Mouse (Mus musculus): ENCODE measurements around the gene Eif1ad. TPM values are rescaled to one million over a fixed set of nuclear protein-coding genes. Genes with fewer than 3 reads are reported as not detected.
A peak's percentile ranks its signal among the peaks of the same experiment; 100 is the strongest.
"Not testable (repeated sequence)": the region's sequence is repeated elsewhere in the genome, so short reads cannot be mapped to it uniquely, and the experiment has no call there.

Eif1ad gene
- polyA plus RNA-seq, 1 experiment from 2014 or later, result 72.9 TPM

DNA sequence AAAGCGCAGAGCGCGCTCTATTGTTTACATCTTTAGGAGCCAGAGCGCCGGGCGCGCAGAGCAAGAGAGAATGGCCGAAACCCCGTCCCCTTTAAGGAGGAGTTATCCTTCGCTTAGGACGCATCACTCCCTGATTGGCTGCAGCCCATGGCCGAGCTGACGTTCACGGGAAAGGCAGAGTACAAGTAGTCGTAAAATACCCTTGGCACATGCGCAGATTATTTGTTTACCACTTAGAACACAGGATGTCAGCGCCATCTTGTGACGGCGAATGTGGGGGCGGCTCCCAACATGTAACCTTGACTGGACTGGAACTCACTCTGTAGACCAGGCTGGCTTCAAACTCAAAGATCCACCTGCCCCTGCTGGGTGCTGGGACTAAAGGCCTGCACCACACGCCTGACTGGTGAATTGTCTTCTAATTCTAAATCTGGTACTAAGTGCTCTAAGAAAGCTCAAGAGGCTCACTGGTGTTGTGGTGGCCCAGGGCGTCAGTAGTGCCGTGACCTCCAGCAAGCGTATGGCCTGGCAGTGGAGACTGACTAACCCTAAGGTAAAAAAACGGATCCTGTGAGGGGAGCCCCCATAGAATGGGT lies 40.1 kb downstream of the Eif1ad start:
- 8% methylated on average over 21 of the region's 25 CpGs for WGBS

DNA sequence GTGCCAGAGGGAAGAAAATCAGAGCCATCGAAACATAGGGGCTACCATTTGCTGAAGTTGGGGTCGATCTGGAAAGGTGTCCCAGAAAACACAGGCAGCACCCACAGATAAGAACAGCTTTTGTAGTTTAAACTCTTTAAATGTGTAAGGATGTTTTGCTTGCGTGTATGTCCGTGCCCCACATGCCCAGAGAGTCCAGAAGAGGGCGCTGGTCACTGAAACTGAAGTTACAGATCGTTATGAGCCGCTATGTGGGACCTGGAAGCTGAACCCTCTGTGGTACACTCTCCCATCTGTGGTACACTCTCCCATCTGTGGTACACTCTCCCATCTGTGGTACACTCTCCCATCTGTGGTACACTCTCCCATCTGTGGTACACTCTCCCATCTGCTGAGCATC lies 40.6 kb downstream of the Eif1ad start:
- Histone ChIP-seq H3K4me1 (replicated peaks; ENCODE audit: control insufficient read depth, insufficient read depth, low read length) (0 out of 2 replicates have a peak, but pooled peaks cover 3% of the 10 kb centered on the region), H3K9ac (ENCODE audit: low read depth, low read length) (peak overlapping the region; percentile 62), H3K36me3 (ENCODE audit: control insufficient read depth, insufficient read depth, low read length) (no peaks in the 10 kb centered on the region), H3K27me3 (replicated peaks; ENCODE audit: control insufficient read depth, insufficient read depth, low read length) (no peaks in the 10 kb centered on the region), H3K4me3 (ENCODE audit: low read depth, low read length) (peak overlapping the region; percentile 54), H3K27ac (ENCODE audit: low read depth, low read length) (peak overlapping the region; percentile 77), H3K4me2 (peak overlapping the region; percentile 67), H3K9me3 (ENCODE audit: control insufficient read depth, low read length) (no peaks in the 10 kb centered on the region)
- DNase-seq (ENCODE audit: low spot score) (peak; percentile 53), ATAC-seq (replicated peaks; ENCODE audit: low FRiP score) (peak; percentile 74)
- WGBS, result 16% methylated on average over 7 of the region's 7 CpGs

More for the DNA sequence above, 40.1 kb downstream of the Eif1ad start:
- H3K4me3 ChIP-seq (ENCODE audit: low read depth, low read length), result peak overlapping the region; percentile 54
- peak overlapping the region; percentile 77 for H3K27ac ChIP-seq (ENCODE audit: low read depth, low read length)
- not testable (repeated sequence) for H3K9me3 ChIP-seq (ENCODE audit: control insufficient read depth, low read length); H3K27me3 ChIP-seq (replicated peaks; ENCODE audit: control insufficient read depth, insufficient read depth, low read length); H3K4me1 ChIP-seq (replicated peaks; ENCODE audit: control insufficient read depth, insufficient read depth, low read length); H3K36me3 ChIP-seq (ENCODE audit: control insufficient read depth, insufficient read depth, low read length)
- ATAC-seq (replicated peaks; ENCODE audit: low FRiP score) (peak; percentile 82), DNase-seq (ENCODE audit: low spot score) (peak; percentile 63)
- peak overlapping the region; percentile 77 for H3K4me2 ChIP-seq
- peak overlapping the region; percentile 62 for H3K9ac ChIP-seq (ENCODE audit: low read depth, low read length)

GRCm38 (mm10) chr19:5408057-5409001 lies 41.8 kb downstream of the Eif1ad start:
- no peaks in the 10 kb centered on the region for H3K9me3 ChIP-seq (ENCODE audit: control insufficient read depth, low read length)
- WGBS, result 87% methylated on average over 13 of the region's 13 CpGs
- DNase-seq (ENCODE audit: low spot score) (no peak), ATAC-seq (replicated peaks; ENCODE audit: low FRiP score) (no peak)
- H3K27ac ChIP-seq (ENCODE audit: low read depth, low read length), result no peak overlapping the region
- H3K4me3 ChIP-seq (ENCODE audit: low read depth, low read length), result peak overlapping the region; percentile 54
- H3K36me3 ChIP-seq (ENCODE audit: control insufficient read depth, insufficient read depth, low read length), result no peaks in the 10 kb centered on the region
- H3K9ac ChIP-seq (ENCODE audit: low read depth, low read length), result 0 out of 2 replicates have a peak overlapping the region, but pooled peaks have one; percentile 11
- peak overlapping the region; percentile 67 for H3K4me2 ChIP-seq
- H3K27me3 ChIP-seq (replicated peaks; ENCODE audit: control insufficient read depth, insufficient read depth, low read length), result no peaks in the 10 kb centered on the region
- 0 out of 2 replicates have a peak, but pooled peaks cover 3% of the 10 kb centered on the region for H3K4me1 ChIP-seq (replicated peaks; ENCODE audit: control insufficient read depth, insufficient read depth, low read length)

- no peaks in the 10 kb centered on the region for H3K36me3 ChIP-seq (ENCODE audit: control insufficient read depth, insufficient read depth, low read length)
- H3K4me2 ChIP-seq, result no peak overlapping the region
- DNase-seq (ENCODE audit: low spot score), result no peak
- H3K9me3 ChIP-seq (ENCODE audit: control insufficient read depth, low read length), result no peaks in the 10 kb centered on the region
- H3K4me3 ChIP-seq (ENCODE audit: low read depth, low read length), result no peak overlapping the region
- no peaks in the 10 kb centered on the region for H3K27me3 ChIP-seq (replicated peaks; ENCODE audit: control insufficient read depth, insufficient read depth, low read length)
- no peak overlapping the region for H3K9ac ChIP-seq (ENCODE audit: low read depth, low read length)
- 84% methylated on average over 5 of the region's 5 CpGs for WGBS
- no peak overlapping the region for H3K27ac ChIP-seq (ENCODE audit: low read depth, low read length)
- ATAC-seq (replicated peaks; ENCODE audit: low FRiP score), result no peak
- H3K4me1 ChIP-seq (replicated peaks; ENCODE audit: control insufficient read depth, insufficient read depth, low read length), result 0 out of 2 replicates have a peak, but pooled peaks cover 3% of the 10 kb centered on the region
Measured at GRCm38 (mm10) chr19:5409068-5409467, 42.5 kb downstream of the Eif1ad start.

DNA sequence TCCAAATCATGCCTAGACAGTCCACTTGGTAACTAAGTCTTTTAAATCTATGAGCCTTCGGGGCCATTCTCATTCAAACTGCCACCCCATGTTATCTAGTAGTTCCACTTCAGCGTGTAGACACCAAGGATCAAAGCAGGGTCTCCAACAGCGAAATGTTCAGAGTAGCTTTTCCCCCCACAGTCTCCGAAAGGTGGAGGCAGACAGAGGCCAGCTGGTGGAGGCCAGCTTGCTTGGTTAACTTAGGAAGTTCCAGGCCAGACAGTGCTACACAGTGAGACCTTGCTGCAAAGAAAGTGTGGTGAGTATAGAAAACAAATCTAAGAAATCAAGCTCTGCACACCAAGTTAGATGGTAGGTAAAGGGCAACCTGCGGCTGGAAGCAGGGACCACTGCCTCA lies 44.1 kb downstream of the Eif1ad start:
- no peak overlapping the region for H3K27ac ChIP-seq (ENCODE audit: low read depth, low read length)
- no peak for ATAC-seq (replicated peaks; ENCODE audit: low FRiP score)
- WGBS, result 76% methylated on average over 5 of the region's 5 CpGs
- H3K9ac ChIP-seq (ENCODE audit: low read depth, low read length), result no peak overlapping the region
- no peaks in the 10 kb centered on the region for H3K36me3 ChIP-seq (ENCODE audit: control insufficient read depth, insufficient read depth, low read length)
- H3K4me2 ChIP-seq, result no peak overlapping the region
- peaks cover 8% of the 10 kb centered on the region; the same call in 1 of the 2 replicates for H3K4me1 ChIP-seq (replicated peaks; ENCODE audit: control insufficient read depth, insufficient read depth, low read length)
- no peak for DNase-seq (ENCODE audit: low spot score)
- no peaks in the 10 kb centered on the region for H3K27me3 ChIP-seq (replicated peaks; ENCODE audit: control insufficient read depth, insufficient read depth, low read length)
- H3K9me3 ChIP-seq (ENCODE audit: control insufficient read depth, low read length), result no peaks in the 10 kb centered on the region
- no peak overlapping the region for H3K4me3 ChIP-seq (ENCODE audit: low read depth, low read length)

DNA sequence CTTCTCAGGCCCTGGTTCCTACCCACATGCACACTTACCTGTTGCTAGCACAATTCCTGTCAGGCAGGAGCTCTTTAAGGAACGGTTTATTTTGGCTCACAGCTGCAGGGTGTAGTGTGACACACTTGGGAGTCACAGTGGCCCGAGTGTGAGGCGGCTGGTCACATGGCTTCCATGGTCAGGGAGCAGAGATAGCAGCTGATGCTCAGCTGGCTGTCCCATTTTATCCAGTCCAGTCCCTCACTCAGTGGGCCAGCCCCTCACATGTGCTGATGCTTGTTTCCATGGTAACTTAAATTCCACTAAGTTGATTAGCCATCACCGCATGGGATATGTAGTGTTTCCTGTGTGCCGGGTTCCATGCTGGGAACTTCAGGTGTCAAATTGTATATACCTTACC lies 45.4 kb downstream of the Eif1ad start:
- ATAC-seq (replicated peaks; ENCODE audit: low FRiP score) (no peak), DNase-seq (ENCODE audit: low spot score) (no peak)
- H3K4me2 ChIP-seq, result no peak overlapping the region
- no peaks in the 10 kb centered on the region for H3K36me3 ChIP-seq (ENCODE audit: control insufficient read depth, insufficient read depth, low read length)
- peaks cover 8% of the 10 kb centered on the region; the same call in 1 of the 2 replicates for H3K4me1 ChIP-seq (replicated peaks; ENCODE audit: control insufficient read depth, insufficient read depth, low read length)
- H3K9me3 ChIP-seq (ENCODE audit: control insufficient read depth, low read length), result no peaks in the 10 kb centered on the region
- 76% methylated on average over 5 of the region's 5 CpGs for WGBS
- no peak overlapping the region for H3K27ac ChIP-seq (ENCODE audit: low read depth, low read length)
- H3K9ac ChIP-seq (ENCODE audit: low read depth, low read length), result no peak overlapping the region
- H3K27me3 ChIP-seq (replicated peaks; ENCODE audit: control insufficient read depth, insufficient read depth, low read length), result no peaks in the 10 kb centered on the region
- H3K4me3 ChIP-seq (ENCODE audit: low read depth, low read length), result no peak overlapping the region

GRCm38 (mm10) chr19:5413840-5414239 lies 47.3 kb downstream of the Eif1ad start:
- no peak overlapping the region for H3K4me2 ChIP-seq
- no peaks in the 10 kb centered on the region for H3K27me3 ChIP-seq (replicated peaks; ENCODE audit: control insufficient read depth, insufficient read depth, low read length)
- DNase-seq (ENCODE audit: low spot score) (no peak), ATAC-seq (replicated peaks; ENCODE audit: low FRiP score) (no peak)
- H3K27ac ChIP-seq (ENCODE audit: low read depth, low read length), result no peak overlapping the region
- no peak overlapping the region for H3K4me3 ChIP-seq (ENCODE audit: low read depth, low read length)
- peaks cover 6% of the 10 kb centered on the region; the same call in 1 of the 2 replicates for H3K4me1 ChIP-seq (replicated peaks; ENCODE audit: control insufficient read depth, insufficient read depth, low read length)
- no peak overlapping the region for H3K9ac ChIP-seq (ENCODE audit: low read depth, low read length)
- 81% methylated on average over 4 of the region's 4 CpGs for WGBS
- no peaks in the 10 kb centered on the region for H3K9me3 ChIP-seq (ENCODE audit: control insufficient read depth, low read length)
- no peaks in the 10 kb centered on the region for H3K36me3 ChIP-seq (ENCODE audit: control insufficient read depth, insufficient read depth, low read length)

DNA sequence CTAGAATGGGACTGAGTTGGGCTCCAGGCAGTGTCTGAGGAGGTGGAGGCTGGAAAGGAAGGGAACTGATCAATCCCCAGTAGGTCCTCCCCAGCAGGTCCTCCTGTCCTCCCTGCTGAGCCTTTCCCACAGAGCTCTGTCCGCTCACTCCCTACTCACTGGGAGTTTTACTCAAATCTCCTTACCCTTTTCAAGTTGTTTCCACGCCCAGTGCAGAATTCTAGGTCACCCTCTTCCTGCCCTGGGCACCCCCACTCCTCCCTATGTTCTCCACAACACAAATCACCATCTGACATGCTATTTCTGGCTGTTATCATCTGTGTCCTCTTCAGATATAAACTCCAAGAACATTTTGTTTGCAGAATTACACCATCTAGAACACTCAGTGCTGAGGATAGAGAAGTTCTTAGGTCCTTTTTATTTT lies 48.0 kb downstream of the Eif1ad start:
- Histone ChIP-seq H3K9ac (ENCODE audit: low read depth, low read length) (no peak overlapping the region), H3K4me3 (ENCODE audit: low read depth, low read length) (no peak overlapping the region), H3K4me2 (no peak overlapping the region), H3K27me3 (replicated peaks; ENCODE audit: control insufficient read depth, insufficient read depth, low read length) (no peaks in the 10 kb centered on the region), H3K36me3 (ENCODE audit: control insufficient read depth, insufficient read depth, low read length) (no peaks in the 10 kb centered on the region), H3K9me3 (ENCODE audit: control insufficient read depth, low read length) (no peaks in the 10 kb centered on the region), H3K4me1 (replicated peaks; ENCODE audit: control insufficient read depth, insufficient read depth, low read length) (peaks cover 6% of the 10 kb centered on the region; the same call in 1 of the 2 replicates), H3K27ac (ENCODE audit: low read depth, low read length) (no peak overlapping the region)
- WGBS, result 57% methylated on average over 2 of the region's 2 CpGs
- no peak for ATAC-seq (replicated peaks; ENCODE audit: low FRiP score)
- DNase-seq (ENCODE audit: low spot score), result no peak

All from liver, embryonic 11.5 days (tissue).